Mouse (Mus musculus) yolk sac, embryonic 10.5 days (tissue): ENCODE data around the gene Mrm3.

Experiments
- DNase-seq: peaks from one replicate; pipeline ENCODE4 v3.0.0-alpha.2; 2017; ENCODE audit warnings: low spot score

Mrm3 gene

GRCm38 (mm10) chr11:76288645-76289044 lies 45.1 kb downstream of the Mrm3 start:
- DNase-seq, result no peak

GRCm38 (mm10) chr11:76290367-76290766 lies 46.9 kb downstream of the Mrm3 start:
- DNase-seq, result no peak

GRCm38 (mm10) chr11:76291960-76292359 lies 48.4 kb downstream of the Mrm3 start:
- DNase-seq, result no peak

DNA sequence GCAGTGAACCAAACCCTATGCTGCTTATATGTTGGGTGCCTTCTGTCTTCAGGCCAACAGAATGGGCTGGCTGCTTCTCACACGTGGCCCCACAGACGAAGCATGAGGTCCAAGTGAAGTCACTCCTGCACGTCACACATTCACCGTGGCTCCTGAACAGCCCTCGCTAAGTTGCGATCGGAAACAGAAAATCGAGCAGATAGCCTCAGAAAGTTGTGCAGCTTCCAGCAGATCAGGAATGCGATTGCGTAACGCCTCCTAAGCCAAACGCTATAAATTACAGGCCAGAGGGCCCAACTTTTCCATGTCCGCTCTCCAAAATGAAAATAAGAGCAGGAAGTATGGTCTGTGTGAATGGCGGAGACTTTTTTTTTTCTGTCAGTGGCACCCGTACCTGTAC lies 48.9 kb downstream of the Mrm3 start:
- peak; percentile 53 for DNase-seq

DNA sequence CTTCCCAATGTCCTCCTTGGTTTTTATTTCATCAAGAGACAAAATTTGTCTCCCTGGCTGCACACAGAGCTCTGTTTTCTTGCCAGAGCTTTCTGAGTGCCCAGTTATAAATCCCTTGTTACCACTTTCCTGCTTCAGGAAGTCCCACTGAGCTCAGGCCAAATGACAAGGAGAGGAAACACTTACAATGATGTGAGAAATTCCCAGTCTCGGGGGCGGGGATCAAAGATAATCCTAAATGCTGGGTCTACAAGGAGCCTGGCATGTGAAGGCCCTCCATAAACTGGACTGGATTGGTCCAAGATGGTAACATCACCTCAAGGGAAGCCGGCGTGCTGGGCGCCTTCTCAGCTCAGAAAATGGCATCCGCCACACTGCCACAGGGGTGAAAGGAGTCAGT lies 49.3 kb downstream of the Mrm3 start:
- DNase-seq, result no peak

- no peak for DNase-seq
These were observed 50.6 kb downstream of the Mrm3 start for GRCm38 (mm10) chr11:76294078-76294477.

DNA sequence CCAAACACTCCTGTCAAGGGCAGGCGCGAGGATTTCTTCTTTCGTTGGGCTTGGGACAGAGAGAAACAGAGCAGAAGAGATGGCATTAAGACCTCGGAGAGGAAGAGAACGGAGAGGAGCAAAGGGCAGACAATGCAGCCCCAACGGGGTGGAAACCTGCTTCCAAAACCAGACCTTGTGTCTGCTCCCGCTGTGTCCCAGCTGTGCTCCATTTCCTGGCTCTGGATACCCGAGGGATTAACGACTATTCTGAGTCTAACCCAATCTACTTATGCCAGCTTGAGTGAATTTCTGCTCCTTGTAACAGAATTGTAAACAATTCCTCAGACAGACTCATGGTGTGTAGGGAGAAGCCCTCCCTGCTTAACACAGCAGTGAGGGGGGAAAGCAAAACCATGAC lies 51.3 kb downstream of the Mrm3 start:
- peak; percentile 32 for DNase-seq

DNA sequence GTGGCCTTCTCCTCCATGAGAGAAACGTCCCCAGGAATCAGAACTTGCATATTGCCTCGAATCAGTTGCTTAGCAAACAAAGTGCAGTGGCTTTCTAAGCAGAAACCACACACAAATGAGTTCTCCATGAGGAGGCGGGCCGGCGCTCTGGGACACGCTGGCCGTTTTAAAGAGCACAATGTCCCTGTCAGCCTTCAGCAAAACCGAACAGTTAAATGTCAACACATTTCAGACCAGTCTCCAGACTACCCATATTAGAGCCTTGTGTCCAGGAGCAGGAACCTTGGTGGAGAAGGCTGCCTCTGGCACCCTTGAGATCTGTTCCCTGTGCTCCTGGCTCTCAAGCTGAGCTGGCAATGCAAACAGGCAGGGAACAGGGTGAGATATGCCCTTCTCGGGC lies 53.7 kb downstream of the Mrm3 start:
- DNase-seq, result no peak

GRCm38 (mm10) chr11:76298457-76299000 lies 55.0 kb downstream of the Mrm3 start:
- no peak for DNase-seq
